Mouse (Mus musculus): Measurements from ENCODE around the gene Olfr370. TPM values are rescaled to one million over a fixed set of nuclear protein-coding genes. Genes with fewer than 3 reads are reported as not detected.

Gene Olfr370
- polyA plus RNA-seq, 1 experiment: not detected

Other genes with a start within 250 kb of the Olfr370 start
- 0.14 and 0.15 TPM in 2 replicates for gene Ucp1, start 245.4 kb upstream of the Olfr370 start, polyA plus RNA-seq (2012; rRNA removed)
- gene Elmod2, start 203.3 kb upstream of the Olfr370 start, polyA plus RNA-seq (2012; rRNA removed): 9.8 and 10.3 TPM in 2 replicates
- gene Mgat4d, start 187.3 kb upstream of the Olfr370 start, polyA plus RNA-seq (2012; rRNA removed): not detected in 2 replicates
- gene Clgn, start 145.9 kb upstream of the Olfr370 start, polyA plus RNA-seq (2012; rRNA removed): 0.01 and 0.06 TPM in 2 replicates
- 69.9 and 80.0 TPM in 2 replicates for gene Scoc, start 77.4 kb upstream of the Olfr370 start, polyA plus RNA-seq (2012; rRNA removed)
- 241 and 263 TPM in 2 replicates for gene Ndufb7, start 30.9 kb downstream of the Olfr370 start, polyA plus RNA-seq (2012; rRNA removed)
- gene Tecr, start 72.2 kb downstream of the Olfr370 start, polyA plus RNA-seq (2012; rRNA removed): 298 and 313 TPM in 2 replicates
- 30.7 and 36.8 TPM in 2 replicates for gene Dnajb1, start 72.4 kb downstream of the Olfr370 start, polyA plus RNA-seq (2012; rRNA removed)
- 86.2 and 102 TPM in 2 replicates for gene Gipc1, start 116.9 kb downstream of the Olfr370 start, polyA plus RNA-seq (2012; rRNA removed)
- gene Ptger1, start 130.9 kb downstream of the Olfr370 start, polyA plus RNA-seq (2012; rRNA removed): 4.9 and 5.5 TPM in 2 replicates
- gene Pkn1, start 163.4 kb downstream of the Olfr370 start, polyA plus RNA-seq (2012; rRNA removed): 39.0 and 43.3 TPM in 2 replicates
- gene Ddx39, start 179.4 kb downstream of the Olfr370 start, polyA plus RNA-seq (2012; rRNA removed): 24.8 and 36.4 TPM in 2 replicates
- gene Adgre5, start 205.5 kb downstream of the Olfr370 start, polyA plus RNA-seq (2012; rRNA removed): 119 and 129 TPM in 2 replicates

All from urinary bladder, adult 2 months (tissue).